Mouse (Mus musculus) erythroblast, embryonic 14.5 days (primary cell): Measurements from ENCODE around the gene Acacb. TPM values are rescaled to one million over a fixed set of nuclear protein-coding genes. Genes with fewer than 3 reads are reported as not detected.

Source experiments
- H3K27me3 ChIP-seq: 2 replicates; pipeline ENCODE4 v1.6.1; 2012; ENCODE audit warnings: inconsistent platforms; ENCODE audit not compliant: control insufficient read depth
- H3K36me3 ChIP-seq: 2 replicates; pipeline ENCODE4 v1.6.1; 2012; ENCODE audit warnings: mild to moderate bottlenecking, inconsistent platforms; ENCODE audit not compliant: control insufficient read depth
- H3K4me1 ChIP-seq: 2 replicates; pipeline ENCODE4 v1.6.1; 2012; ENCODE audit warnings: inconsistent platforms; ENCODE audit not compliant: control insufficient read depth
- H3K4me3 ChIP-seq: replicated peaks from 2 replicates; pipeline ENCODE3; 2012; ENCODE audit warnings: moderate library complexity, mild to moderate bottlenecking, inconsistent platforms
- H3K9me3 ChIP-seq: 2 replicates; pipeline ENCODE4 v1.6.1; 2012; ENCODE audit warnings: low read length, inconsistent platforms, mixed read lengths; ENCODE audit not compliant: control insufficient read depth
- GATA1 ChIP-seq: IDR thresholded peaks from 2 replicates; pipeline ENCODE4 v1.6.1; 2012; ENCODE audit warnings: low read length, inconsistent platforms, mixed read lengths
- TAL1 ChIP-seq: IDR thresholded peaks from 3 replicates; pipeline ENCODE4 v1.6.1; 2012; ENCODE audit warnings: low read length, inconsistent platforms, mixed read lengths
- polyA plus RNA-seq: library from polyadenylated mRNA; stranded (reverse); fragments of >175 nt; gene quantifications from 2 replicates; pipeline ENCODE4 v1.2.3, GENCODE M21; 2012

Gene Acacb
- polyA plus RNA-seq, 1 experiment = under 0.01 TPM

DNA sequence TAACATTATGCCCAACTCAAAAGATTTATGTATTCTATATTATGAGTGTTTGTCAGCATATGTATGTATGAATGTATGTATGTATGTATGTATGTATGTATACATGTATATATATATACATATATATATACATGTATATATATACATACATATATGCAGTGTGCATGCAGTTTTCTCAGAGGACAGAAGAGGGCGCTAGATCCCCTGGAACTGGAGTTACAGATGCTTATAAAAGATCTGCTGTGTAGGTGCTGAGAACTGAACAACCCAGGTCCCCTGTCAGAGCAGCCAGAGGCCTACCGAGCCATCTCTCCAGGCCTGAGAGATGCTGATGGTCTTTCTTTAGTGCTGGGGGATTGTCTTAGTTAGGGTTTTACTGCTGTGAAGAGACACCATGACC, 40.8 kb downstream of the Acacb start:
- Histone ChIP-seq H3K4me1 (no peaks in the 10 kb centered on the region), H3K4me3 (no peak overlapping the region), H3K27me3 (peaks cover 3% of the 10 kb centered on the region; the same call in 1 of the 2 replicates), H3K9me3 (0 out of 2 replicates have a peak, but pooled peaks cover 2% of the 10 kb centered on the region), H3K36me3 (no peaks in the 10 kb centered on the region)
- TF ChIP-seq TAL1 (no peak), GATA1 (no peak)

DNA sequence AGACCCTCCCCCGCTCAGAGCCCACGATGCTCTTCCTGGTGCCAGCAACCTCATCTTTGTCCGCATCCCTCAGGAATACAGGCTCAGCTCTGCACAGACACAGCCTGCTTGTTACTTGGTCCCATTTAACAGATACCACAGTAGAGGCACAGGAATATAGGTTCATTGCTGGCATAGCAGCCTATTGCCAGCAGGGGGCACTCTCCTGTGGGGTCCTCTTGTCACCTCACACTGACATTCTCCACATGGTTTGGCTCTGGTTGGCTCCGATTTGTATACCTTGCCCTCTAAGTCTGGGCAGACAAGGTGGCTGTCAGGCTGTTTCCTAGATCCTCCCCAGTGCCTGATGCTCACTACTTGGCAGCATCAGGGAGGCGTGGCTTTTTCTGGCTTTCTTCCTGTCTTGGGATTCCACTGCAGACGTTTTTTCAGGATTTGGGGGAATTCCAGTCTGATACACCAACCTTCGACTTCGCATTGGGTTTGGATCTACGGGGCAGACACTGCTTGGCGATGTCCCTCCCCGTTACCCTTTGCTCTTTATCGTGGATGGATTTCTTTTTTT, 42.6 kb downstream of the Acacb start:
- H3K27me3 ChIP-seq = peaks cover 3% of the 10 kb centered on the region; the same call in 1 of the 2 replicates
- TF ChIP-seq GATA1 (no peak), TAL1 (no peak)
- H3K4me3 ChIP-seq = no peak overlapping the region
- no peaks in the 10 kb centered on the region for H3K36me3 ChIP-seq
- 0 out of 2 replicates have a peak, but pooled peaks cover 2% of the 10 kb centered on the region for H3K9me3 ChIP-seq
- H3K4me1 ChIP-seq = no peaks in the 10 kb centered on the region

DNA sequence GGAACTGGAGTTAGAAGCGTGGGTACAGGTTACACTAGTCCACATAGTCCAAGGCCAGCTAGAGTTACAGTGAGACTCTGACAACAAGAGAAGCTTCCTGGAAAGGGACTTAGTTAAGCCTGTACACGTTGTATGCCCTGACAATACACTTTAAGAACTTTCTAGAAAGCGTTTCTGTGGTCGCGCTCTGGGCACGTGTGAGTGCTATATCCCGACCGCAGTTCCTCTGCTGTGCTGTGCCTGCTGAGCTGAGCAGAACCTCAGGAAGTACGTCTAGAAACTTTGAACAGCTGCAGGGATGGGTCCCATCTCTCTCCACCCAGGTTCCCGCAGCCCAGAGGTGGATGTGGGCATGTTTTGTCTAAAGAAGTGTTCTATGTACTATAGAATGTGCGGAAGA, 47.8 kb downstream of the Acacb start:
- H3K27me3 ChIP-seq = peaks cover 3% of the 10 kb centered on the region; the same call in 1 of the 2 replicates
- TF ChIP-seq GATA1 (no peak), TAL1 (no peak)
- no peak overlapping the region for H3K4me3 ChIP-seq
- H3K9me3 ChIP-seq = no peaks in the 10 kb centered on the region
- H3K36me3 ChIP-seq = no peaks in the 10 kb centered on the region
- H3K4me1 ChIP-seq = no peaks in the 10 kb centered on the region

DNA sequence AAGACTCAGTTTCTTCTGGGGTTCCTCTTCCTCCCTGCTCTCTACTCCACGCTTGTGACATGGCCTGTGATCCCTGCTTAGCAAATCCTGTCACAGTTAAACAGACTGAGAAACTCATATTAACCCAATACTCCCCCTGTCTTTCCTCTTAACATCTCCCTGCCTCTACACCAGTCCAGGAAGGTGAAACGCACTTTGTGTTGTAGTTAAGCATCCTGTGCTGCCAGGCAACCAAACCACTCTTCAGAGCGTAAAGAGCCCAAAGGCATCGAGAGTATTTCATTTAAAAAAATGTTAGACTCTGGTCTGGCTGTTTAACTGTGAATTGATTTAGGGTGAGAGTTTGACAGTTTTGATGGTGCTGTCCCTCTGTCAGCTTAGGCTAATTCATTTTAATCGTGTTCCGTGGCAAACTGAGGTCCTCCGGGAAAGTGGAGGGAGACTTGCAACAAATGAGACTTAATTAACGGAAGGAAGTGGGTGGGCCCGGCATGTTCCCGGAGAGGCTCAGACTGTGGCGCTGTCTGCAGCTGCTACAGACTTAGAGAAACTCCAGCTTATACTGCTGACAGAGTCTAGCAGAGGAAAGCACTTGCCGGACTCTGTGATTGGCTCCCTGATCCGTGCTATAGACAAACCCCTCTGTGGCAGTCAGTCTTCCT, 52.9 kb downstream of the Acacb start:
- no peaks in the 10 kb centered on the region for H3K36me3 ChIP-seq
- H3K4me1 ChIP-seq = no peaks in the 10 kb centered on the region
- no peaks in the 10 kb centered on the region for H3K27me3 ChIP-seq
- no peak overlapping the region for H3K4me3 ChIP-seq
- TF ChIP-seq TAL1 (no peak), GATA1 (no peak)
- H3K9me3 ChIP-seq = no peaks in the 10 kb centered on the region

DNA sequence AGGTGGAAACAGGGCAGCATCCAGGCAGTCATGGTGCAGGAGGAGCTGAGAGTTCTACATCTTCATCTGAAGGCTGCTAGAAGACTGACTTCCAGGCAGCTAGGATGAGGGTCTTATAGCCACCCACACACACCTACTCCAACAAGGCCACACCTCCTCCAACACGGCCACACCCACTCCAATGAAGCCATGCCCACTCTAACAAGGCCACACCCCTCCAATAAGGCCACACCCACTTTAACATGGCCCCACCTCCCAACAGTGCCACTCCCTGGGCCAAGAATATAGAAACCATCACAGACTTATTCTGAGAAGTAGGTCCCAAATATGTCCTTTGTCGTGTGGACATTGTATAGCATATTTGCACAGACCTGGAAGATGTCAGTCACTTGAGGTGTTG, 59.8 kb downstream of the Acacb start:
- Histone ChIP-seq H3K4me3 (no peak overlapping the region), H3K4me1 (no peaks in the 10 kb centered on the region), H3K36me3 (no peaks in the 10 kb centered on the region), H3K27me3 (no peaks in the 10 kb centered on the region), H3K9me3 (0 out of 2 replicates have a peak, but pooled peaks cover 4% of the 10 kb centered on the region)
- TF ChIP-seq TAL1 (no peak), GATA1 (no peak)

DNA sequence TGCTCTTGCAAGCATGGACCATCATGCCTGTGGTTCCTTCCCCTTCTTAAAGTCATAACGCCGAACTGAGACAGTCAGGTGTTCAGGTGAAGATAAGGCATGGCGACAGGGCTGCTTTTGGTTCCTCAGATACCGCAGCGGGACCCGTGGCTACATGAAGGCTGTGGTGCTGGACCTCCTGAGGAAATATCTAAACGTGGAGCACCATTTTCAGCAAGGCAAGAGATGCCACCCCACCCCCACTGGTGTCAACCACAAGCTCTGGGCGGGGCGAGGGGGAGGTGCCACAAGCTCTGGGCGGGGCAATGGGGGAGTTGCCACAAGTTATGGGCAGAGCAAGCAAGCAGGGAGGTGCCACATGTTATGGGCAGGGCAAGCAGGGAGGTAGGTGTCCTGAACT, 66.8 kb downstream of the Acacb start:
- Histone ChIP-seq H3K27me3 (no peaks in the 10 kb centered on the region), H3K4me1 (peaks cover 13% of the 10 kb centered on the region), H3K36me3 (no peaks in the 10 kb centered on the region), H3K9me3 (0 out of 2 replicates have a peak, but pooled peaks cover 4% of the 10 kb centered on the region), H3K4me3 (no peak overlapping the region)
- TF ChIP-seq TAL1 (no peak), GATA1 (no peak)

DNA sequence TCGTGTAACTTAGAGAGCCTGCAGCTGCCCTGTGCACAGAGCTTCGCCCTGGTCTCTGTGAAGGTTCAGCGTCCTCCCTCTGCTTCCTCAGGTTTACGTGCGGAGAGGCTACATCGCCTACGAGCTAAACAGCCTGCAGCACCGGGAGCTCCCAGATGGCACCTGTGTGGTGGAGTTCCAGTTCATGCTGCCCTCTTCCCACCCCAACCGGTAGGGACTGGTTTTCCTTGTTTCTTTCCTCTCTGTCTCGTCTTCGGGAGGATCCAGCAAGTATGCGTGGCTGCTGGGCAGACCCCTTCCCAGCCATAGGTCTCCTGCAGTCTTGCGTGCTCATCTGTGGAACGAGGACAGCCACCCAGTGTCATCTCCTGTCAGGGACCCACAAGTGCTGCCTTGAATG, 72.4 kb downstream of the Acacb start:
- Histone ChIP-seq H3K4me1 (peaks cover 4% of the 10 kb centered on the region), H3K36me3 (no peaks in the 10 kb centered on the region), H3K27me3 (no peaks in the 10 kb centered on the region), H3K4me3 (no peak overlapping the region), H3K9me3 (peaks cover 2% of the 10 kb centered on the region)
- TF ChIP-seq TAL1 = no peak
- TF ChIP-seq GATA1 = no peak

DNA sequence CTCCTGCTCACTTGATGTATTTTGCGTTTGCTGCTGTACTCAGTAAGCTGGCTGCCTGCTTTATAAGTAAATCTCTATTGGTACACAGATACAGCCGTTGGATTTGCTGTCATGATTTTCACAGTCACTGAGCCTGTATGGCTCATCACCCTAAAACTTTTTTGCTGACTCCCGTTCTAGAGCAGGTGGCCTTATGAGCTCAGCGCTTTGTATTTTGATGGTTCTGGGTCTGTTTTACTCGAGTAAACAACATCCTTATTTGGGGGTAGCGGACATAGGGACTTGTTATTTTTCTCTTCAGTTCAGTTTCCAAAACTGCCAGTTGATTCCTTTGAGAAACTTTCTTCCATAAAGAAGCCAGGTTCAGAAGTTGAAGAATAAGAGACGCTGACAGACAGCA, 79.7 kb downstream of the Acacb start:
- TF ChIP-seq TAL1 (no peak), GATA1 (no peak)

DNA sequence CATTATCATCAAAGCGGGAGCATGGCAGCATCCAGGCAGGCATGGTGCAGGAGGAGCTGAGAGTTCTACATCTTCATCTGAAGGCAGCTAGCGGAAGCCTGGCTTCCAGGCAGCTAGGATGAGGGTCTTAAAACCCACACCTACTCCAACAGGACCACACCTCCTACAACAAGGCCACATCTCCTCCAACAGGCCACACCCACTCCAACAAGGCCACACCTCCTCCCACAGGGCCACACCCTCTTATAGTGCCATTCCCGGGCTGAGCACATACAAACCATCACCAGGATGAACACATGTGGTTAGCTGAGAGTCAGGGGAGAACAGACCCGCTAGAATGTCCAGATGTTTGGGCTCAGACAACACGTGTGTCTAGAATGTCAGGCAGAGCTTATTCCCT, 82.6 kb downstream of the Acacb start:
- no peaks in the 10 kb centered on the region for H3K27me3 ChIP-seq
- no peak for TF ChIP-seq TAL1
- no peak for TF ChIP-seq GATA1
- no peaks in the 10 kb centered on the region for H3K36me3 ChIP-seq
- H3K9me3 ChIP-seq = peaks cover 32% of the 10 kb centered on the region
- H3K4me1 ChIP-seq = no peaks in the 10 kb centered on the region
- H3K4me3 ChIP-seq = no peak overlapping the region

More for the DNA sequence above, 79.7 kb downstream of the Acacb start:
- Histone ChIP-seq H3K36me3 (no peaks in the 10 kb centered on the region), H3K4me3 (no peak overlapping the region), H3K9me3 (peaks cover 36% of the 10 kb centered on the region), H3K27me3 (no peaks in the 10 kb centered on the region), H3K4me1 (no peaks in the 10 kb centered on the region)

DNA sequence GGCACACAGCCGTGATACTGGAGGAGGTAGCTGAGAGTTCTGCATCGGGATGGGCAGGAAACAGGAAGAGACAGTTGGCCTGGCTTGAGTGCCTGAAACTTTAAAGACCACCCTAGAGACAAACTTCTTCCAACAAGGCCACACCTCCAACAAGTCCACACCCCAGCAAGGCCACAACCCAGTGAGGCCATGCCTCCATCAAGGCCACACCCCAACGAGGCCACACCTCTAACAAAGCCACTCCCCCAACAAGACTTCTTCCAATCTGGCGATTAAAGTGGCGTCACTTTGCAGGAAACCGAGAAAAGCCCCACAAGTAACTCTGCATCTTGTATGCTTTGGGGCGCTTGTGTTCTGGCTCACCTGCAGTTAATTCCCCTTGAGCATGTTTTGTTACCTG, 92.6 kb downstream of the Acacb start:
- H3K4me1 ChIP-seq = no peaks in the 10 kb centered on the region

More for the DNA sequence above, 92.6 kb downstream of the Acacb start:
- TF ChIP-seq GATA1 (no peak), TAL1 (no peak)
- Histone ChIP-seq H3K9me3 (no peaks in the 10 kb centered on the region), H3K4me3 (no peak overlapping the region), H3K36me3 (no peaks in the 10 kb centered on the region), H3K27me3 (no peaks in the 10 kb centered on the region)
